Mouse (Mus musculus): ENCODE results near the gene Zzef1. TPM values are rescaled to one million over a fixed set of nuclear protein-coding genes. Genes with fewer than 3 reads are reported as not detected.

Gene Zzef1
- polyA plus RNA-seq (2014; fragmentation: Illumina TruSeq; extraction: RNeasy Lipid Tissue Mini Kit (QIAGEN cat#74804)) = 10.9 TPM

GRCm38 (mm10) chr11:72795455-72796295 is at the start of gene Zzef1, which contains the start of gene Cyb5d2:
TSS of gene Zzef1 (plus strand) at chr11:72796226.
TSS of gene Cyb5d2 (minus strand) at chr11:72796142.

GRCm38 (mm10) chr11:72961072-72961980 is 165.3 kb downstream of the Zzef1 start, which contains the start of gene Atp2a3:
TSS of gene Atp2a3 (plus strand) at chr11:72961169.

Other genes starting within 250 kb of the Zzef1 start
- not detected for gene Spns3, start 245.7 kb upstream of the Zzef1 start, polyA plus RNA-seq (2014; fragmentation: Illumina TruSeq; extraction: RNeasy Lipid Tissue Mini Kit (QIAGEN cat#74804))
- 211 TPM for gene Ube2g1, start 188.9 kb upstream of the Zzef1 start, polyA plus RNA-seq (2014; fragmentation: Illumina TruSeq; extraction: RNeasy Lipid Tissue Mini Kit (QIAGEN cat#74804))
- gene Ankfy1, start 106.2 kb upstream of the Zzef1 start, polyA plus RNA-seq (2014; fragmentation: Illumina TruSeq; extraction: RNeasy Lipid Tissue Mini Kit (QIAGEN cat#74804)) = 56.6 TPM
- 11.3 TPM for gene Cyb5d2, start 84 bp upstream of the Zzef1 start, polyA plus RNA-seq (2014; fragmentation: Illumina TruSeq; extraction: RNeasy Lipid Tissue Mini Kit (QIAGEN cat#74804))
- gene Atp2a3, start 164.9 kb downstream of the Zzef1 start, polyA plus RNA-seq (2014; fragmentation: Illumina TruSeq; extraction: RNeasy Lipid Tissue Mini Kit (QIAGEN cat#74804)) = 5.1 TPM
- gene P2rx1, start 202.9 kb downstream of the Zzef1 start, polyA plus RNA-seq (2014; fragmentation: Illumina TruSeq; extraction: RNeasy Lipid Tissue Mini Kit (QIAGEN cat#74804)) = 0.17 TPM
- gene Camkk1, start 222.8 kb downstream of the Zzef1 start, polyA plus RNA-seq (2014; fragmentation: Illumina TruSeq; extraction: RNeasy Lipid Tissue Mini Kit (QIAGEN cat#74804)) = not detected

All from ovary, adult 10 weeks (tissue).